Mouse (Mus musculus): ENCODE results near the gene Defb18.

- TF ChIP-seq GATA1 (IDR thresholded peaks at IDR 0.05; ENCODE audit: borderline replicate concordance, low read length) (no peak), FLI1 (IDR thresholded peaks at IDR 0.05; ENCODE audit: low read length) (no peak)
Measured at GRCm38 (mm10) chr1:18191719-18192118, 45.5 kb downstream of the Defb18 start.
